Mouse (Mus musculus): ENCODE results near the gene Spns2.

DNA sequence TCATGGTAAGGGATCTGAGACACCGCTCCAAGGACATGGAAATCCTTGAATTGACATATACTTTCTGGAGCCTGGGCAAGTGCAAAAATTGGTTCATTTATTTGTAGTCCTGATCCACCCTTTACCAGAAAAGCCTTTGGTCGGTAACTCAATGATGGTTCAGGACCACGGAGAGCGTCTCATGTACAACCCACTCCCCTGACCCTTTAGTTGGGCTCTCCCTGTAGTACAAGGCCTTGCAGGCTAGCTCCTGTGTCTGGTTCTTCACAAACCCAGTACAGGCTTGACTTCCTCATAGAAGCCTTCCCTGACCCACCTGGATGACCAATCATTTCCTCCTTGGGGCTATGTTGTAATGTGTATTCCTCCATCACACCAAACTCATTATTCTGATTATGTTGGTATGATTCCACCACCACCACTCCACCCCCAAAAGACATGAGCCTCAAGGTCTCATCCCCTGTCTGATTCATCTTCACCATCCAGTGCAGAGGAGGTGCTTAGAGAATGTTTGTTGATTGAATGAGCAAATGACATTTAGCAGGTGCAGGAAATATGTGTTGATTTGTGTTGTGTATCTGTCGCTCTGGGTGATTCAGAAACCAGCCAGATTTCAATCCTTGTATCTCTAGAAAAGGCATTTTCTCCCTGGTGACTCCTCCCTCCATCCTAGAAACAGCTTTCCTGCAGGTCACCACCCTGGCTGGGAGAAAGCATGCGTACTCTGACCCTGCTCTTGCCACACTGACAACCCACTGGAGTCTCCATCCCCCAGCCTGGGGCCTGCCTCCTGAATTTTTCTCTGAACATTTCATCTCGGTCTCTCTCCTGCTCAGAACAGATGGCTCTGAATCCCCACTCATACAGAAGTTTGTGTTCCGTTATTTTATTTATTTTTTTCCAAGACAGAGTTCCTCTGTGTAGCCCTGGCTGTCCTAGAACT is 4.6 kb upstream of the Spns2 start:
- TF ChIP-seq GATA1 (IDR thresholded peaks at IDR 0.05; ENCODE audit: borderline replicate concordance, low read length) (no peak), FLI1 (IDR thresholded peaks at IDR 0.05; ENCODE audit: low read length) (no peak)
